20 mouse cellular contexts compared by ENCODE assay signal in genomic region chr12:81150917-81151316, GRCm38 (mm10).
A peak's percentile ranks its signal among the peaks of the same experiment; 100 is the strongest.
DNase-seq lines count a peak whose midpoint lies in the region; ATAC-seq lines count a peak whose summit lies in the region.
"Had no signal": no experiment of that assay in that cellular context is flagged by ENCODE, and none has a peak within 500 bp of the region (broad histone marks: within the 10 kb centered on the region; RNA-seq: fewer than 3 reads in every experiment).

No protein-coding gene starts in this region.

- no peak overlapping the region for H3K4me3 ChIP-seq in heart, embryonic 11.5 days (ENCODE audit: low read depth, low read length)
- H3K4me3 ChIP-seq in heart, embryonic 16.5 days (ENCODE audit: low read length), result no peak overlapping the region
- H3K4me3 ChIP-seq: forebrain, embryonic 13.5 days; liver, embryonic 15.5 days; megakaryocyte, embryonic 14.5 days; midbrain, embryonic 15.5 days had no signal

- H3K27ac ChIP-seq in heart, embryonic 11.5 days (ENCODE audit: low read depth, low read length), result no peak overlapping the region
- no peak overlapping the region for H3K27ac ChIP-seq in heart, embryonic 16.5 days (ENCODE audit: low read length)
- H3K27ac ChIP-seq: forebrain, embryonic 13.5 days; liver, embryonic 15.5 days; midbrain, embryonic 15.5 days had no signal

- H3K4me1 ChIP-seq in heart, embryonic 11.5 days (ENCODE audit: control insufficient read depth, insufficient read depth, low read length), result no peaks in the 10 kb centered on the region
- H3K4me1 ChIP-seq in heart, embryonic 16.5 days (ENCODE audit: control insufficient read depth, insufficient read depth, low read length), result no peaks in the 10 kb centered on the region
- H3K4me1 ChIP-seq: liver, embryonic 15.5 days; megakaryocyte, embryonic 14.5 days had no signal

- ATAC-seq in heart, embryonic 11.5 days (replicated peaks; ENCODE audit: insufficient number of reproducible peaks, low FRiP score, low TSS enrichment), result no peak
- peak; percentile 64; the same call in 1 of the 2 replicates for ATAC-seq in heart, embryonic 16.5 days (replicated peaks; ENCODE audit: extremely low read depth, insufficient read depth, low FRiP score)
- ATAC-seq: activated CD4-positive, CD25-positive, alpha-beta regulatory T cell, adult 4 months; forebrain, embryonic 13.5 days; lung, postnatal 0 days; midbrain, embryonic 15.5 days; Patski had no signal

- no peaks in the 10 kb centered on the region for H3K9me3 ChIP-seq in heart, embryonic 11.5 days (replicated peaks; ENCODE audit: control insufficient read depth, low read length)
- H3K9me3 ChIP-seq in heart, embryonic 16.5 days (replicated peaks; ENCODE audit: control insufficient read depth, low read length), result no peaks in the 10 kb centered on the region
- H3K9me3 ChIP-seq: forebrain, embryonic 13.5 days; liver, embryonic 15.5 days; megakaryocyte, embryonic 14.5 days; midbrain, embryonic 15.5 days had no signal

- no peak overlapping the region for H3K4me2 ChIP-seq in heart, embryonic 11.5 days
- H3K4me2 ChIP-seq in heart, embryonic 16.5 days (ENCODE audit: low read depth, low read length), result no peak overlapping the region
- H3K4me2 ChIP-seq: forebrain, embryonic 13.5 days; liver, embryonic 15.5 days; midbrain, embryonic 15.5 days had no signal

- WGBS in heart, embryonic 11.5 days (ENCODE audit: insufficient replicate concordance), result 73% methylated on average over 5 of the region's 5 CpGs
- 65% methylated on average over 5 of the region's 5 CpGs for WGBS in heart, embryonic 16.5 days

- no peaks in the 10 kb centered on the region for H3K36me3 ChIP-seq in heart, embryonic 11.5 days (ENCODE audit: control insufficient read depth, insufficient read depth, low read length)
- H3K36me3 ChIP-seq in heart, embryonic 16.5 days (ENCODE audit: control insufficient read depth, insufficient read depth), result no peaks in the 10 kb centered on the region
- H3K36me3 ChIP-seq: liver, embryonic 15.5 days; midbrain, embryonic 15.5 days had no signal

- no peak overlapping the region for H3K9ac ChIP-seq in heart, embryonic 11.5 days (ENCODE audit: low read depth, low read length)
- H3K9ac ChIP-seq in heart, embryonic 16.5 days (ENCODE audit: low read length), result no peak overlapping the region
- H3K9ac ChIP-seq: forebrain, embryonic 13.5 days; liver, embryonic 15.5 days; midbrain, embryonic 15.5 days had no signal

- peak; percentile 98 for DNase-seq in heart, adult 11 months
- DNase-seq in fibroblast of lung, adult 2 months (ENCODE audit: low read depth), result peak; percentile 99
- DNase-seq in skeletal muscle tissue, adult 2 months (ENCODE audit: low read depth, low spot score), result peak; percentile 16
- DNase-seq in cerebellum, adult 11 months, result no peak
- no peak for DNase-seq in gastrocnemius, postnatal 10 days
- no peak for DNase-seq in kidney, adult 11 months
- DNase-seq: cerebellum, adult 9-11 months; kidney, adult 2 months; kidney, postnatal 14 days; layer of hippocampus, adult 9-11 months; thymus, postnatal 14 days had no signal

- H3K27me3 ChIP-seq in heart, embryonic 11.5 days (ENCODE audit: control insufficient read depth, insufficient read depth, low read length), result no peaks in the 10 kb centered on the region
- no peaks in the 10 kb centered on the region for H3K27me3 ChIP-seq in heart, embryonic 16.5 days (ENCODE audit: control insufficient read depth, insufficient read depth, low read length)
- H3K27me3 ChIP-seq: forebrain, embryonic 13.5 days; liver, embryonic 15.5 days; megakaryocyte, embryonic 14.5 days; midbrain, embryonic 15.5 days; Patski had no signal

Comparison
In these comparisons a context has a peak if more than half of its experiments do, and no peak if none do; other contexts are left out.
1. DNase-seq: peak in heart, adult 11 months (single experiment), fibroblast of lung, adult 2 months (single experiment) and skeletal muscle tissue, adult 2 months (single experiment); none in cerebellum, adult 11 months (single experiment), gastrocnemius, postnatal 10 days (single experiment) and kidney, adult 11 months (single experiment).